Mouse (Mus musculus) olfactory bulb, adult 2 months (tissue): ENCODE measurements around the gene Cdc34.

Source experiments
- CTCF ChIP-seq: fragments of 200-500 bp; IDR thresholded peaks from 2 replicates; pipeline ENCODE4 v1.5.1; 2012; ENCODE audit warnings: low read depth, mild to moderate bottlenecking, low read length, moderate library complexity; ENCODE audit not compliant: insufficient read depth
- POLR2A ChIP-seq: fragments of 200-500 bp; IDR thresholded peaks from 2 replicates; pipeline ENCODE4 v1.6.1; 2012; ENCODE audit warnings: mild to moderate bottlenecking, low read depth, low read length, moderate library complexity; ENCODE audit not compliant: insufficient read depth

DNA sequence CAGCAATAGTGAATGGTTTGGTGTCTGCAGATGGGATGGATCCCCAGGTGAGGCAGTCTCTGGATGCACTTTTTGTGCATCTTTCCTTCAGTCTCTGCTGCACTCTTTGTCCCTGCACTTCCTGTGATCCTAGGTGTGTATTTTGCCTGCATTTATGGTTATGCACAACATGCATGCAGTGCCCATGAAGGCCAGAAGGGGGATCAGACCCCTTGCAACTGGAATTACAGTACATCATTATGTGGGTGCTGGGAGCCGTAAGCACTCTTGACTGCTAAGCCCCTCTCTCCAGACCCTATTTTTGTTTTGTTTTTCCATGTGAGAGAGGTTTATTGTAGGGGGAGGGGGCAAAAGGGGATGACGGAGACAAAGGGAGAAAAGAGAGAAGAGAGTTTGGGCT is 21.7 kb upstream of the Cdc34 start:
- no peak for TF ChIP-seq CTCF
- no peak for TF ChIP-seq POLR2A
